Mouse (Mus musculus) G1E (cell line): ENCODE measurements around the gene Dhx8. TPM values are rescaled to one million over a fixed set of nuclear protein-coding genes. Genes with fewer than 3 reads are reported as not detected.

Experiments
- ATAC-seq: 2 replicates; pipeline ENCODE4 v1.8.0; 2016; ENCODE audit warnings: mild to moderate bottlenecking; ENCODE audit not compliant: insufficient number of reproducible peaks, poor library complexity, low FRiP score, severe bottlenecking; ENCODE audit errors: extremely low read depth
- DNase-seq: peaks from one replicate; pipeline ENCODE4 v3.0.0; 2012; ENCODE audit warnings: low spot score
- H3K27me3 ChIP-seq: 2 replicates; pipeline ENCODE4 v1.6.1; 2012; ENCODE audit warnings: mild to moderate bottlenecking, low read length, inconsistent platforms; ENCODE audit not compliant: insufficient read depth
- H3K36me3 ChIP-seq: replicated peaks from 2 replicates; pipeline ENCODE3; 2012; ENCODE audit warnings: mild to moderate bottlenecking, inconsistent platforms
- H3K4me1 ChIP-seq: 2 replicates; pipeline ENCODE4 v1.6.1; 2012; ENCODE audit warnings: low read depth, low read length, inconsistent platforms, mixed read lengths; ENCODE audit not compliant: insufficient read depth
- H3K4me3 ChIP-seq: 2 replicates; pipeline ENCODE4 v1.5.1; 2012; ENCODE audit warnings: low read depth, mild to moderate bottlenecking, inconsistent platforms, low read length, moderate library complexity, mixed read lengths
- H3K9me3 ChIP-seq: replicated peaks from 2 replicates; pipeline ENCODE4 v1.6.1; 2012; ENCODE audit warnings: inconsistent platforms
- CTCF ChIP-seq: IDR thresholded peaks from 2 replicates; pipeline ENCODE4 v1.5.1; 2012; ENCODE audit warnings: low read depth, low read length, inconsistent platforms, mixed read lengths
- GATA1 ChIP-seq: IDR thresholded peaks from 2 replicates; pipeline ENCODE4 v1.6.1; 2012; ENCODE audit warnings: borderline replicate concordance, low read length, inconsistent platforms, mixed read lengths
- GATA2 ChIP-seq: IDR thresholded peaks from 2 replicates; pipeline ENCODE4 v1.6.1; 2012; ENCODE audit warnings: low read depth, low read length, inconsistent platforms, borderline replicate concordance
- POLR2AphosphoS5 ChIP-seq: IDR thresholded peaks from 2 replicates; pipeline ENCODE4 v1.6.1; 2012; ENCODE audit warnings: low read depth, low read length, inconsistent platforms; ENCODE audit not compliant: insufficient replicate concordance
- TAL1 ChIP-seq: conservative IDR thresholded peaks from 2 replicates; pipeline ENCODE4 v1.6.1; 2012; ENCODE audit warnings: low read depth, low read length, inconsistent platforms, mixed read lengths
- polyA plus RNA-seq: library from polyadenylated mRNA; stranded (reverse); fragments of >175 nt; gene quantifications from 2 replicates; pipeline ENCODE4 v1.2.3, GENCODE M21; 2012
- total RNA-seq, 2 experiments: library from RNA; stranded (forward) in 1 of 2; stranded (reverse) in 1 of 2; fragments of 200-1000 nt in 1 of 2; fragments of >200 nt in 1 of 2; fragmentation: Nextera tagmentation in 1 of 2; gene quantifications; 2 replicates each; pipeline ENCODE4 v1.2.3; 2014 to 2017

Gene Dhx8
- total and polyA plus RNA-seq, 3 experiments: 14.8 to 46.2 (median 30.9) TPM

- Histone ChIP-seq H3K4me1 (peaks cover 6% of the 10 kb centered on the region), H3K36me3 (peaks cover 30% of the 10 kb centered on the region), H3K27me3 (peaks cover 46% of the 10 kb centered on the region), H3K9me3 (no peaks in the 10 kb centered on the region), H3K4me3 (peak overlapping the region; percentile 54; the same call in 1 of the 2 replicates)
- TF ChIP-seq TAL1: no peak
- no peak for TF ChIP-seq GATA1
- TF ChIP-seq GATA2: no peak
- no peak for TF ChIP-seq POLR2AphosphoS5
- TF ChIP-seq CTCF: no peak
- DNase-seq: no peak
- no peak for ATAC-seq
Measured at GRCm38 (mm10) chr11:101772449-101772848, 39.7 kb downstream of the Dhx8 start.

GRCm38 (mm10) chr11:101776846-101777245 is 44.1 kb downstream of the Dhx8 start:
- Histone ChIP-seq H3K36me3 (no peaks in the 10 kb centered on the region), H3K4me1 (peaks cover 6% of the 10 kb centered on the region), H3K27me3 (peaks cover 69% of the 10 kb centered on the region), H3K4me3 (no peak overlapping the region), H3K9me3 (no peaks in the 10 kb centered on the region)
- no peak for ATAC-seq
- DNase-seq: no peak
- TF ChIP-seq POLR2AphosphoS5 (no peak), TAL1 (no peak), GATA1 (no peak), GATA2 (no peak), CTCF (no peak)

- no peaks in the 10 kb centered on the region for H3K36me3 ChIP-seq
- peaks cover 11% of the 10 kb centered on the region; the same call in 1 of the 2 replicates for H3K4me1 ChIP-seq
- no peak for DNase-seq
- TF ChIP-seq GATA2: no peak
- no peak for TF ChIP-seq TAL1
- TF ChIP-seq CTCF: no peak
- no peak for TF ChIP-seq POLR2AphosphoS5
- no peak for TF ChIP-seq GATA1
- H3K9me3 ChIP-seq: no peaks in the 10 kb centered on the region
- ATAC-seq: no peak
- peaks cover 72% of the 10 kb centered on the region for H3K27me3 ChIP-seq
- no peak overlapping the region for H3K4me3 ChIP-seq
Measured at GRCm38 (mm10) chr11:101783135-101783534, 50.4 kb downstream of the Dhx8 start.

GRCm38 (mm10) chr11:101783584-101783983 is 50.9 kb downstream of the Dhx8 start:
- DNase-seq: no peak
- TF ChIP-seq CTCF: no peak
- no peak for TF ChIP-seq TAL1
- no peak for TF ChIP-seq GATA1
- TF ChIP-seq POLR2AphosphoS5: no peak
- no peak for TF ChIP-seq GATA2
- H3K4me3 ChIP-seq: no peak overlapping the region
- H3K27me3 ChIP-seq: peaks cover 73% of the 10 kb centered on the region
- H3K36me3 ChIP-seq: no peaks in the 10 kb centered on the region
- no peaks in the 10 kb centered on the region for H3K9me3 ChIP-seq
- ATAC-seq: no peak
- peaks cover 11% of the 10 kb centered on the region; the same call in 1 of the 2 replicates for H3K4me1 ChIP-seq

GRCm38 (mm10) chr11:101784072-101784471 is 51.4 kb downstream of the Dhx8 start:
- Histone ChIP-seq H3K9me3 (no peaks in the 10 kb centered on the region), H3K4me3 (no peak overlapping the region; the same call in 1 of the 2 replicates), H3K27me3 (peaks cover 77% of the 10 kb centered on the region), H3K36me3 (no peaks in the 10 kb centered on the region), H3K4me1 (peaks cover 11% of the 10 kb centered on the region; the same call in 1 of the 2 replicates)
- ATAC-seq (no peak), DNase-seq (no peak)
- TF ChIP-seq GATA1: no peak
- no peak for TF ChIP-seq GATA2
- no peak for TF ChIP-seq CTCF
- TF ChIP-seq TAL1: no peak
- no peak for TF ChIP-seq POLR2AphosphoS5

GRCm38 (mm10) chr11:101784488-101785142 is 51.9 kb downstream of the Dhx8 start:
- H3K36me3 ChIP-seq: no peaks in the 10 kb centered on the region
- ATAC-seq (no peak), DNase-seq (no peak)
- peaks cover 11% of the 10 kb centered on the region; the same call in 1 of the 2 replicates for H3K4me1 ChIP-seq
- TF ChIP-seq POLR2AphosphoS5 (no peak), CTCF (no peak), GATA2 (no peak), GATA1 (no peak), TAL1 (no peak)
- H3K9me3 ChIP-seq: no peaks in the 10 kb centered on the region
- H3K4me3 ChIP-seq: peak overlapping the region; percentile 66
- H3K27me3 ChIP-seq: peaks cover 79% of the 10 kb centered on the region
